Mouse (Mus musculus): ENCODE measurements around the gene Elk3.
"Not testable (repeated sequence)": the region's sequence is repeated elsewhere in the genome, so short reads cannot be mapped to it uniquely, and the experiment has no call there.

The Elk3 gene

DNA sequence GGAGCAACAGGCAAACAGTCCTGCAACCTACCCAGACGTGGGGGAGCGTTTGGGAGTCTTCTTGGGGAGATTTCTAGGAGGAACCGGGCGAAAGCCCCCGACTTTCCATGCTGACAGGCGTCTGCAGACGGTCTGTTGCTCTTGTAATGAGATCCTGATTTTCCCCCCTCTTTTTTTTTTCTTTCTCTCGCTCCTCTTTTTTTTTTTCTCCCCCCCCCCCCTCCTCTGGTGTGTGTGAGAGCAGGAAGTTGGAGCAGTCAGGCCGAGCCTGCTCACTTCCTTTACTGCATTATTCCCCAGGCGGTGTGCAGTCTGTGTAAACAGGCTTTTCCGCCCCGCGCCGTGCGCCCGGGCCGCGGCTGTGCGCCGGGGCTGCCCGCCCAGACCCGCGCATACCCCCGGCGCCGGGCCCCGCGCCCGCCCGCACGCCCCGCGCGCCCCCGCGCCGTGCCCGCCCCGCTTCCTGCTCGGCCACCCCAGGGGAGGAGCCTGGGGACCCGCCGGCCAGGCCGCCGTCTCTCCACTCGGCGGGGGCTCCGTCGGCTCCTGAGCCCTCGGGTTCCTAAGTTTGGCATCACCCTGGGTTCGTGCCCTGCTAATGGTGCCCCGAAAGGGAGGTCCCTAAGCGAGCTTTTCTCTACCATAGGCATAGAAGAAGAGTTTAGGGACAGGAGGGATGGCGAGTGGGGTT, at the start of gene Elk3:
Gene Elk3 (minus strand): TSS at position 415 of the 691 bp plus-strand sequence.
- peak; percentile 20 for DNase-seq (ENCODE audit: low spot score)

DNA sequence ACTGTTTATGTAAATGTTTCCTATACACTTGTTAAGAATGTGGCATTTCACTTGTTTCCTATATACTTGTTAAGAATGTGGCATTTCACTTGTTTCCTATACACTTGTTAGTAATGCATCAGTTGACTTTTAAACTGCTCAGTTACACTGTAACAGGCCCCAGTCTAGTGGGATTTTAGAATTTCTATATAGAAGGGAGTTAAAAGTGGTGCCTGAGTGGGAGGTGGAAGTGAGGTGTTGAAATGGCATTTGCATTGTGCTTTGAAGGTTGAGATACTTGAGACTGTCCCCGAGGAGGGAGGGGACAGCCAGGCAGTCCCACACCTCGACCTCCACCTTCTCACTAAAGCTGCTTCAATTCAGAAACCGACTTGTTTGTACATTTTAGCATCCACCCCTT, 49.7 kb upstream of the Elk3 start:
- DNase-seq (ENCODE audit: low spot score): no peak

DNA sequence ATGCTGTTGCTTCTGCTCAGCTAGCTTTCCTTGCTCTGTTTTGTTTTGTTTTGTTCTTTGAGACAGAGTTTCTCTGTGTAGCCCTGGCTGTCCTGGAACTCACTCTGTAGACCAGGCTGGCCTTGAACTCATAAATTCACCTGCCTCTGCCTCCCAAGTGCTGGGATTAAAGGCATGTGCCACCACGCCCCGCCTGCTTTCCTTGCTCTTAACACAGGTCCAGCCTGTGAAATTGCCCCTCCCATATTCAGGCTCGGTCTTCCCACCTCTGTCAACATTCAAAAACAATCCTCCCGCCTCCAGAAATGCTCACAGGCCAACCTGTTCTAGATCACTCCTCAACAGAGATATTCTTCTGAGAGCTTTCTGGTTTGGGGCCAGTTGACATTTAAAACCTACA, 49.3 kb upstream of the Elk3 start:
- DNase-seq (ENCODE audit: low spot score): not testable (repeated sequence)

DNA sequence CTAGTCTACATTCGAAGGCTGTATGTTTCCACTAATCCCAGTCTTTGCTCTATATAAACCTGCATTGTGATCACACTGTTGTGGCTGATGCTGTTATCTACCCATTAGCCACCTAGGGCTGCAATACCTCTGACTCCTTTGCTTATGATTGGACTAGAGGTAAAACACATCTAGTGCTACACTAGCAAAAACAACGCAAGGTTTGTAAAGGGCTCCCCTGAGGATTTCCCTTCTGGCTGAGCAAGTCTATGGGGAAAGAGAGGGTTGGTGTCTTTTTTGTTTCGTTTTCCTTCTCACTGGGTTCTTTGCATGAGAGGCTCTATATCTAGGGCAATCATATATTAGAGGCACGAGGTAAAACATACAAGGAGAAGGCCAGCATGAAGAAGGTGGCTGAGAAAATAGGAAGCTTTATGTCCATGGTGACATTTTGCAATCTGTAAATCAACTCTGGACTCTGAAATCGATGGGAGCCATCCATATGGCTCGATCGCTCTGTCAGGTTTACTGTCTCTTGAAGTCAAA, 48.5 kb upstream of the Elk3 start:
- no peak for DNase-seq (ENCODE audit: low spot score)

DNA sequence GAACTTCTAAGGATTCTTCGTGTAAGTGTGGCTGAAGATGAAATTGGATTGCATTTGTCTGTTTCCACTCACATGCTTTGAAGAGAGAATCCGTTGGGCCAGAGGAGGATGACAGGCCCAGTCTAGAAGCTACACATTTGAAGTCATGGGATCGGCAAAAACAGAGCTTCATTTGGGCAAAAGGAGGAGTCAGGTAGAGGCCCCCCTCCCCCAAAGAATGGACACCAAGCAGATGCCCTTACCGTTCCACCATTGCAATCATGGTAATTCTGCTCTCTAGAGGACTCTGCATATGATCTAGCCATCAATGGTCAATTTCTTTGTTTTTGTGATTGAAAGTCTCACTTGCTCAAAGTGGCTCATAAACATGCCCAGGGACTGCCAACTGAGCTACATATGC, 47.9 kb upstream of the Elk3 start:
- DNase-seq (ENCODE audit: low spot score): no peak

DNA sequence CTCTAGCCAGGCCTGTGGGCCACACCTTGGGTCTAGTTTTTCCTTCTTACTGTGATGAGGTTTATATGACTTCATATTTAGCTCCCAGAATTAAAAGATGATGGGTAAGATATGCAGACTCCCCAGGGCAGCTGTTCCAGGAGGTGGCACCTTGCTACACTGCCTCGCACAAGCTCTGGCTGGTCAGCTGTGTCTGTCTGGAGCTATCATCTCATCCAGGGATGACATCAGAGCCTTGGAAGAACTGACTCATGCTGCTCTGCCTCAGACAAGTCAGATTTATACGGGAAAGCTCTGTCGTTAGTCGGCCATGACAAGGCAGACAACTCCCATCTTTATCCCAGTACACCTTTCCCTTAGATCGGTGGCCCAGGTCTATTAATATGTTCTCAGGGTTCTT, 46.2 kb upstream of the Elk3 start:
- DNase-seq (ENCODE audit: low spot score): no peak

DNA sequence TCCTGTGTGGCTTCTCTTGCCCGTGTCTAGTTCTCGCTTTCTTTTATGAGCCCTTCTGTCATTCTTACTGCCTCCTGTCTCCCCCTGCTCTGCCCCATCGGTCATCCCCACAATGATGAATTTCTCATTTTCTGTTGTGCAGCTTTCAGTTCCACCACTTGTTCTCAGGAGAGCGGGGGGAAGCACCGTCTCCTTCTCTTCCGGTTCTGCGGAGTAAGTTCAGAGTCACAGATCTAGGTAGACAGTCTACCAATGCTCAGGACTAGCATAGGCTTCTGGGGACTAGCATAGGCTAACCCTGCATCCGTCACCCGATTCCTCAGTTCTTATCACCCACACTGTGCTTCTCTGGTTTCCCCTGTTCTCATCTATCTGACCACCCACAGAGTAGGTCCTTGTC, 45.2 kb upstream of the Elk3 start:
- no peak for DNase-seq (ENCODE audit: low spot score)

DNA sequence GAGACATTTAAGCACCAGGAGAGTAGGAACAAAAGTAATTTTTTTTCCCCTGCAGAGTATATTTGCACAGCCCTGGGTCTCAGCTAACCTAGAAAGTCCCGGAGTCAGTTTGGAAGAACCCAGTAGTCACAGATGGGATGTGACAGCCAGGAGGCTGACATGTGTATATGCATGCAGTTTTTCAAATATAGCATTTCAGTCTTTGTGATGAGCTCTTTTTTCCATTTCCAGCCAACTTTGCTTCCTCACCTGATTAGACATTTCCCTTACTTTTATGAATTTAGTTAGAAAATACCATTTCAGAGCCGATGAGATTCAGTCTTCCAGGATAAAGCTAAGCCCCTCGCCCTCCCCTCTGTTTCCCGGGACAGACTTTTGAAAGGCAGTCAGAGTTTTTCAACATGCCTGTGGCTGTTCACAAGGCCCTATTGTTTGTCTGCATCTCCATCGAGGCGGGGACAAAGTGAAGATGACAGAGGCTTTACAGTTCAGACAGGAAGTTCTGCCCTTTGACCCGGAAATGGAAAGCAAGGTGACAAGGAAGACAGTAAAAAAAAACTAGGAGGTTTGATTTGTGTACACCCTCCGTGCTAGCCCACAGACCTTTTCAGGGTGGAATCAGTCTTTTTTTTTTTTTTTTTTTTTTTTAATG, 44.5 kb upstream of the Elk3 start:
- no peak for DNase-seq (ENCODE audit: low spot score)

DNA sequence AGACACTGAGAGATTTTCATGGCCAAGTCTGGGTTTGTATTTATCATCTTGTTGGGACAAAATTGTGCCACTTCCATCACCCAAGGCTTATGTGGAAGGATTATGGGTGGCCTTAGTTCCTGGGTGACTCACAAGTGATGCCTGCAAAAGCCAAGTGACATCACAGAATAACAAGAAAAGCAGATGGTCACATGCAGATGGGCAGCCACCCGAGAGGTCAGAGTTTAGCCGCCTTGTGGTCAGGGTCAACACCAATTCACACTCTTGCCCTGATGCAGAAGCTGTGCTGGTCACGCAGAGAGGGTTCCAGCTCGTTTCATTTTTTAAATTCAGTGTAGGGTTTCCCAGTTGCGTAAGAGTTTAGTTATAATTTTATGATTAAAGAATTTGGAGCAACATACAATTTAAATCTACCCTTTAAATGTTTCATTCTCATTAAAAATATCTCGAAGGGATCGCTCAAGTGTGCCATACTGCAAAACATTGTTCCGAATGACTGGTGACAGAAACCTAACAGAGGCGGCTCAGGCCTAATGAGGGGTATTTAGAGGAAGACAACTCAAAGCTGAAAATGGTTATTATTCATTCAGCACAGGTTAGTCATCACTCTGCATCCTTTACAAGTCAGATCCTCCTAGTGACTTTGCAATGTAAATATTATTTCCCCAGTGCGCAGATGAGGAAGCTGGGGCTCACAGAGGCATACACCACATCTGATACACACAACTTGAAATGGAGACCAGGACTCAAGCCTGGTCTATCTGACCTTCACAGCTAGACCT, 42.8 kb upstream of the Elk3 start:
- no peak for DNase-seq (ENCODE audit: low spot score)

DNA sequence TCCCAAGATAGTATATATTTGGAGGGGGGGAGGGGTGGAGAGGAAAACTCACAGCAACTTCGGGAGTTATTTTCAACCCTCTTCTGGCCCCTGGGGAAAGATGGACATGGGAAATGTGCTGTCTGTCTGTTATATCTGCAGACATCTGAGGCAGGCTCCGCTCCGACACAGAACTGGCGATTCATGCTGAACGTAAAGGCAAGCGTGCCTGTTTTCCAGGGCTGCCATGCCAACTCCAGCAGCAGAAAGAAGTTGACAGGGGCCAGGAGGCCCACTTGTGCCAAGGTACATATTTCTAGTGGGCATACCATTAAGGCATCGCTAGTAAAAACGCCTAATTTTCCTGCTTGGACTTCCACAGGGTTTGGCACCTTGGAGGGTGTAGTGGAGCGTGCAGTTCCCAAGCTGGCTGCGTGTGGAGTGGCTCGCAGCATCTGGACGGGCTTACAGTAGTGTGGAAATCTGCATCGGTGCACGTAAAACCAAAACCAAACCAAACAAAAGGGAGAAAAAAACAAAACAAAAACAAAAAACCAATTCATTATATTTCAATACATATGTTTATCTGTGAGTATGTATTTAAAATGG, 37.1 kb upstream of the Elk3 start:
- no peak for DNase-seq (ENCODE audit: low spot score)

DNA sequence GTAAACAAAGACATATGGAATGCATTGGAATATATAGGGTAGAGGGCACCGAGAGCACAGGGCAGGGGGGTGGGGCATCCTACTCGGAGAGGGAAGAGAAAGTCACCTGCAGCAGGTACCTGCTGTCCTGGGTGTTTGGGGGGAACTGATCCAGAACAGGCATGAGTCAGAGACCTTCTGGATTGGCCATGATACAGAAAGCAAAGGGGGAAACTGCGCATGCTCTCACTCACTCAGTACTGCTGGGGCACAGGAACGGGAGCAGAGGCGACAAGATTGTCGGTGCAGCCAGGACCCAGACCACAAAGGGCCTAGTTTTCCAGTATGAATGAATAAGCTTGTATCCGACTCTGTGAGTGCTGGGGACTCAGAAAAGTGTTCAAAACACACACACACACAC, 36.5 kb upstream of the Elk3 start:
- DNase-seq (ENCODE audit: low spot score): no peak

DNA sequence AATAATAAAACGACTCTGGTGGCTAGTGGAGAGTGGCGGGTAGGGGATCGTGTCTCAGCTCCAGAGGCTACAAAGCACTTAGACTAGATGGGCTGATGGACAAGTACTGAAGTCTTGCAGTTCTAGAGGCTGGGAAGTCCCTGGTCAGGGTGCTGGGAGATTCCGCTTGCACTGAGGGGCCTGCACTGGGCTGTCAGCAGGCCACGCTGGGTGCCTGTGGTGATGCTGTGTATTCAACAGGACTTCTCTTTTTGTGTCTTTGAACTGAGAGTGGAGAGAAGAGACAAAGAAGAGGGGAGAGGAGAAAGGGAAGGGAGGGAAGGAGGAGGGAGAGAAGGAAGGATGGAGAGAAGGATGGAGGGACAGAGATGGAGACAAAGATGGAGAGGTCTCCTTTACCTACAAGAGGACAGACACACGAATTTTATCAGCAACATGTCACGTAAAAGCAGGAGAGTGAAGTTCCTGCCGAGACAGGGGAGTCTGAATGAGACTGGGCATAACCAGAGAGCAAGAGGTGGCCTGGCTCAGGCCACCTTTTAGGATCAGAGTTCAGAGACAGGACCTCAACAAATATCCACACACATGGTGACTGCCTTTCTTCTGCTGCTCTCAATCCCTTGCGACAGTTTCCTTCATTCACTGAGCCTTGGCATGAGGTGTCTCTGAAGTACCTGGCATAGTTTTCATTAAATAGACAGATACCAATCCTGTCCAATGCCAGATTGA, 35.4 kb upstream of the Elk3 start:
- DNase-seq (ENCODE audit: low spot score): no peak

DNA sequence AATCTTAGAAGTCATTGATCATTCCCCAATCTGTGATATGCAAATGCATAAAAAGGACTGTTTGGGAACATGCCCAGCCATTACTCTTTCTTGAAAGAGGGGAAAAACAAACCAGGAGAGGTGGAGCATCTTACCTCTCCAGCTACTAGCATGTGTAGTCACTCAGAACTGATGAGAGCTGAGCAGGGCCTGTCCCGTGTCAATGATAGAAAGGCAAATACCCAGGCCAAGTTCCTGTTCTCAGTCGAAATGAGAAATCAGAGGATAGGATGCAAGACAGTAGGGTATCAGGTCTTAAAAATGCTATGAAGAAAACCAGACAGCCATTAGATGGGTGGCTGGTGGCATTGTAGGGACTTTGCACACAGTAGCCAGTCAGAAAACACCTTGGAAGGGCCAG, 34.6 kb upstream of the Elk3 start:
- no peak for DNase-seq (ENCODE audit: low spot score)

DNA sequence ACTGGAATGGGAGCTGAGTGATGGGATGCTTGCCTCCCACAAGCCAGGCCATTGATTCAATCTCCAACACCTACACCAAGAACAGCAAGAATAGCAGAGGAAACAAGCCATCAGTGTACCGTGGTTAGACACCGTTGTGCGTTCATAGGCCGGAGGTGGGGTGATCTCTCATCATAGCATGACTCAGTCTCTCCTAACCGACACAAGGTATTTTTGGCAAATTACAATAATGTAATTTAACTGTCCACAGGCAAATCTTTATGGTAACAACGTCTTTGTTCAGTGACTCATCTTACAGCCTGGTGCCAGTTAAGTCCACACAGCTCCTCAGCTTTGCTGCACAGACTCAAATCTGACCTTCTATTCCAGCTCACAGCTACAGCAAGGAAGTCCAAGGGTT, 32.5 kb upstream of the Elk3 start:
- no peak for DNase-seq (ENCODE audit: low spot score)

DNA sequence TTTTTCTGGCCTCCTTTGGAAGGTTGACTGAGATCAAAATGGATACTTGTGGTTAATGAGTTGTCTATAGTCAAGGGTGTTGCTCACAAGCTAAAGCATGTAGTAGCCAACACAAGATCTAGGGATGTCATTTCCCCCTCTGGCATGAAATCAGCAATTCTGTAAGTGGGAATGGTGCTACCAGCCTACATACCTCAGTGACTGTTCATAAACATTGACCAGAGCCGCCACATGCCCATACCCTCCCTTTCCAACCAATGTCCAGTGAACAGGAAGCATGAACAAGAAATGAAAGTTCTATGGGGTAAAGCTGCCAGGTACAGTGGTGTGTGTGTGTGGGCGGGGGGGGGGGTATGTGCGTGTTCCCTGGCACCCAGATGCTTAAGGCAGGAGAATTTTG, 32.1 kb upstream of the Elk3 start:
- DNase-seq (ENCODE audit: low spot score): no peak

DNA sequence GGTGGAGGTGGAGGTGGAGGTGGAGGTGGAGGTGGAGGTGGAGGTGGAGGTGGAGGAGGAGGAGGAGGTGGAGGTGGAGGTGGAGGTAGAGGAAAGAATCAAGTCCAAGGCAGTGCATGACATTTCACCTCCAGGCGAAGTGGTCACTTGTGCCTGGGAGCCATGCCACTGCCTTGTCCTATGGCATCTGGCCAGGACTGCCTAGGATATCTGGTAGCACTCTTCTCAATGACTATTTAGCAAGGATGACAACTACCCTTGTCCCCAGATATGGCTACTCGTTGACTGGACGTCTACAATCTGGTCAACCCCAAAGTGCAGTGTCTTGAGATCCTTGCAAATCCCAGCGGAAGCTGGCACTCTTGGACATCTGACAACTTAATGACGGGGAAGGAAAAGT, 27.6 kb upstream of the Elk3 start:
- no peak for DNase-seq (ENCODE audit: low spot score)

DNA sequence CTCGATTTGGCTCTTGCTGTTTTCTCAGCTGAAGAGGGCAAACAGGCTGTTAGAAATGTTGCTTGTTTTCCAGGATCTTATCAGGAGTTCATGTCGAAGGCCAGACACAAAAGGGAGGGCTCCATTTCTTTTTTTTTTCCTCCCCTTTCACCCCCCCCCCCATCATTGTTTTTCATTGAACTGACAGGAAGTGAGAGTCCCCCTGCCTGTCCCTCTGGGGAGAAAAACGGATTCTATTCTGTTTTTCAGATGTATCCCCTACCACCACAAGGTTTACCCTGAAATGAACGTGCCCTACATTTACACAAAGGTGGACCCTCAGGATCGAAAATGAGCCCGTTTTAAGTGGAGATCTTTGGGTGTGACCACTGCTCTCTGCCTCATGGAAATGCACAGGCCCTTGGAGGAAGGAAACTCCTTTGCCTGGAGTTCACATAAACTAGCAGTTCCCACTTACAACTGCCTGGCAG, 25.6 kb upstream of the Elk3 start:
- DNase-seq (ENCODE audit: low spot score): no peak

DNA sequence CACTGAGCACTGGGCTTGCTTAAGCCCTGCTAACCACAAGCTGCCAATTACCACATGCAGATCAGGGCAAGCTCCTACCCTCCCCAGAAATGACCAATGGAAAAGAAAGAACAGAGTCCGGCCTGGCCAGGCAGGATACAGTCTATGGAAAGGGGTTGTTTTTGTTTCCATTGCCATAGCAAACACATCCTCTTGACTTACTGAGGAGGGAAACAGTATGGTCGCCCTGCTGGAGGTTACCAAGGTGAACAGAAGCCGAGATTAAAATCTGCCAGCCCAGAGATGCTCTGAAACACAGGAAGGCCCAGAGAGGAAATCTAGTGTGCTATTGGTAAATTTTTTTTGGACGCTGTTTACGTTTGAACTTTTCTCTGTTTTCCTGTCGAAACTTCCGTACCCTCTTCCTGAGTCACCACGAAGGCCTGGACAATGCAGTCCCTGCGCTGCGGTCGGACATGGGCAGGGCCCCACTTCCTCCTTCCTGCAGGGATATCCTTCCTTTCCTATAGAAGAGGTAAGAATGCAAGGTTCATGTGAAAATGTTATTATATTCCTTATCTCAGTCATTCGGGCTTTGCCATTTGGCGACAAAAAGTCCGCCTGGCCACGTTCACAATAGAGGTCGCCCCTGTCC, 25.0 kb upstream of the Elk3 start:
- DNase-seq (ENCODE audit: low spot score): peak; percentile 11

DNA sequence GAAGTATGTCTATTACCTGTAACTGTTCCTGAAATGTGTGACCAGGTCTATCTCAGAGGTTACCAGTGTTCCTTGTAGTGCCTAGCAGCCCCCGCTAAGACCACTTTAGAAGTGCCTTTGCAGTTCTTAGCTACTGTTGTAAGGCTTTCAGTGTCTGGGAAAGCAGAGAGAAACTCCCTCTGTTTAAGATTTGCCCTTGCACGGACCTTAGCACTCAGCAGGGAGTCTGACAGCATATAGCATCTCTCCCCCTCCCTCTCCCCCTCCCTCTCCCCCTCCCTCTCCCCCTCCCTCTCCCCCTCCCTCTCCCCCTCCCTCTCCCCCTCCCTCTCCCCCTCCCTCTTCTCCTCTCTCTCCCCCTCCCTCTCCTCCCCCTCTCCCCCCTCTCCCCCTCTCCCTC, 24.1 kb upstream of the Elk3 start:
- DNase-seq (ENCODE audit: low spot score): no peak

DNA sequence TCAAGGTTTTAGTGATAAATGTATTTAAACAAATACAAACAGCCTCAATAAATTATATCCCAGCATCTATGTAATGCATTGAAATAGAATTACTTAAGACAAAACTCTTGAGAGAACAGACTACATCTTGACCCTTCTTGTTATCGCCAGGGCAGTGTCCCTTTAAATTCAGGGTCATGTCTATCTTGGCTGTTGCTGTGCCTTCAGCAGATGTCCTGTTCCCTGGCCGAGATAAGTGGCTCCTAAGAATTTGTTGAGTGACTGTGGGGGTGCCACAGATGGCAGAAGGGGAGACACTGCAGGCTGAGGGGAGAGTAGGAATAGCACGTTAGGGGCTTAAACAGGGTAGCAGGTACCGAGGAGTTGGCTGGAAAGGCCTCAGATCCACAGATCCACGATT, 22.3 kb upstream of the Elk3 start:
- no peak for DNase-seq (ENCODE audit: low spot score)

DNA sequence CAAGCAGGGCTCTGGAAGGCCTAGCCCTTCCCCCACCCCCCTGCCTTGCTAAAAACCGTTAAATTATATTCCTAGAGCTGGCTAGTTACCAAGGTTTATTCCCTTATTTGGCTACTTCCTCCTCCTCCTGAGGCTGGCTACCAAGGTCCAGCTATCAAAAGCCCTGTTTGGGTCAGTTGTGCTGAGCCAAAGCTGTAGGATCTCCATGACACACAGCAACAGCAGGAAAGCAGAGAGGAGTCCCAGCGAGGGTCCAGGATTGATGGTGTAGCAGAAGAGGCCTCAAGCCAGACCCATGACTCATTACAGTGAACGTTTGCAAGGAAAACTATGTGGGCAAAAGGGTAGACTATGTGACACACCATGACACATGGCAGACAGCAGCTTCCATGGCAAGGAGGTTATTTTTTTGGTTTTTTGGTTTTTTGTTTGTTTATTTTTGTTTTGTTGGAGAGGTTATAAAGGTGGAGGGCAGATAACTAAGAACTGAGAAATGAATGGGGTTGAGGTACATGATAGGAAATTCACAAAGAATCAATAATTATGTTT, 21.4 kb upstream of the Elk3 start:
- no peak for DNase-seq (ENCODE audit: low spot score)

Measured in ovary, adult 18-20 months (tissue).